Mouse (Mus musculus): ENCODE measurements at regions not wholly inside any gene's neighbourhood (a gene's known extent, or its start where the extent isn't known, plus 50 kb on each side); places are given as distances from the start of the nearest gene placed in this dataset.

- DNase-seq: no peak
These were observed 1040.8 kb downstream of the Galc start for GRCm38 (mm10) chr12:97218445-97218844.

- DNase-seq: no peak
These were observed 1041.7 kb downstream of the Galc start for GRCm38 (mm10) chr12:97217608-97218007.

GRCm38 (mm10) chr12:97203636-97204389 lies 1055.4 kb downstream of the Galc start:
- no peak for DNase-seq

- no peak for DNase-seq
These were observed 1097.4 kb downstream of the Galc start for GRCm38 (mm10) chr12:97161853-97162252.

- DNase-seq: no peak
These were observed 1097.8 kb downstream of the Galc start for GRCm38 (mm10) chr12:97161429-97161828.

GRCm38 (mm10) chr12:97158332-97158731 lies 1100.9 kb downstream of the Galc start:
- peak in 1 of 2 experiments; percentile 2 for DNase-seq

- DNase-seq: no peak
These were observed 1101.5 kb downstream of the Galc start for GRCm38 (mm10) chr12:97157748-97158147.

- DNase-seq: no peak
These were observed 1102.7 kb downstream of the Galc start for GRCm38 (mm10) chr12:97156499-97157110.

- no peak for DNase-seq
These were observed 1116.5 kb downstream of the Galc start for GRCm38 (mm10) chr12:97142720-97143119.

GRCm38 (mm10) chr12:97137924-97138323 lies 1121.3 kb downstream of the Galc start:
- no peak for DNase-seq

GRCm38 (mm10) chr12:97130276-97130675 lies 1129.0 kb downstream of the Galc start:
- peak in 1 of 2 experiments; percentile 9 for DNase-seq

- DNase-seq: no peak
These were observed 1168.6 kb downstream of the Galc start for GRCm38 (mm10) chr12:97090577-97091214.

- peak in 1 of 2 experiments; percentile 7 for DNase-seq
These were observed 1197.8 kb downstream of the Galc start for GRCm38 (mm10) chr12:97061352-97061895.

GRCm38 (mm10) chr12:97047674-97048073 lies 1211.6 kb downstream of the Galc start:
- no peak for DNase-seq

All from adrenal gland, postnatal 36 days (tissue).